Mouse (Mus musculus): ENCODE measurements at regions not wholly inside any gene's neighbourhood (a gene's known extent, or its start where the extent isn't known, plus 50 kb on each side); places are given as distances from the start of the nearest gene placed in this dataset.

DNA sequence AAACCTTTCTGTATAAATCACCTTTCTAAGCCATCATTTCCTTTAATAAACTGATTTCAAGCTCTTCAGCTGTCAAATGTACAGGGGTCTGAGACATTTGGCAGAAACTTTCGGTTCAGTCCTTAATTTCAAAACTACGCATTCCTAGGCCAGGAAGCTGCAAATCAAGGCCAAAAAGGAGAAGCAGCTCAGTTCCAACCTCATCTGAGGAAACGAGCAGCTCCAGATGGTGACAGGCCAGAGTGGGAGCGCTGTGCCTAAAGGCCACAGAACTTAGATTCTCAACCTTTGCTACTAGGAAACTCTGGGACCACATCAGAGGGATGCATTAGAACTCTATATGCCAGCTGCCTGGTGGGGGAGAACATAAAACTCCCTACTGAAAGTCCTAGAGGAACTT is 150.6 kb downstream of the Ahr start:
- no peak for ATAC-seq (ENCODE audit: low FRiP score, low read depth)
- Histone ChIP-seq H3K4me1 (no peaks in the 10 kb centered on the region), H3K9ac (no peak overlapping the region), H3K4me2 (replicated peaks) (no peak overlapping the region), H3K27me3 (replicated peaks) (no peaks in the 10 kb centered on the region), H3K9me3 (no peaks in the 10 kb centered on the region), H3K4me3 (no peak overlapping the region), H3K36me3 (no peaks in the 10 kb centered on the region), H3K27ac (no peak overlapping the region)
- WGBS = 85% methylated on average over 4 of the region's 4 CpGs

DNA sequence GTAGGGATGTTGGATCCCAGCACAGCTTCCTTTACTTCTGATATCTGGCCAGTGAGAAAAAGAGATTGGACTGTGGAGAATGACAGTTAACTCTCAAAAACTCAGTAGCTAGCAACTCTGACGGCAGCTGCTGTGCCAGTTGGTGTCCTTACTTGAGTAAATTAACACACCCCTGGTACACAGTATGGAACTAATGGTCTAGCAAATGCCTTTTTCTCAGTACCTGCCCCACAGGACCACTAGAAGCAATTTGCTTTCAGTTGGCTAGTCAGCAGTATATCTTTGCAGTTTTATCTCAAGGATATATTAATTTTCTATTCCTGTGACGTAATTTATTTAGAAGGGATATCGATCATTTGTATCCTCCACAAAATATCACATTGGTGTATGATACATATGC is 157.6 kb downstream of the Ahr start:
- no peaks in the 10 kb centered on the region for H3K9me3 ChIP-seq
- H3K9ac ChIP-seq = no peak overlapping the region
- no peak overlapping the region for H3K27ac ChIP-seq
- H3K4me1 ChIP-seq = no peaks in the 10 kb centered on the region
- no peaks in the 10 kb centered on the region for H3K27me3 ChIP-seq (replicated peaks)
- no peaks in the 10 kb centered on the region for H3K36me3 ChIP-seq
- WGBS = 75% methylated on average over 3 of the region's 3 CpGs
- no peak for ATAC-seq (ENCODE audit: low FRiP score, low read depth)
- H3K4me2 ChIP-seq (replicated peaks) = no peak overlapping the region
- H3K4me3 ChIP-seq = no peak overlapping the region

DNA sequence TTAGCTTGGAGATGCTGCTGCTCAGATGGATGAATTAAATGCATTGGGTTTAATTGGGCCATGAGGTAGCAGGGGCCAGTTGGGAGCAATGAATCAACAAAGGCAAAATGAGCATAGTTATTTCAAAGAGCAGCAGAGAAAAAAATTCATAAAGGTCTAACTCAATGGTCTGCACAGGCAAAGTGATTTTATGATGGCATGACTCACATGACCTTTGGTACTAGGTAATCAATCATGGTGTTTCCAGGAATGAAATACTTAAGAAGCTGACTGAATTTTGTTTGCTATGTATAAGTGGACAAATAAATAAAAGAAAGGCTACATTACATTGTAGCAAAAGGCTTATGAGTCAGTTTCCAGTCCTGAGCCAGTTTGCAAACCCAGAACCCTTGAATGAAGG is 158.5 kb downstream of the Ahr start:
- Histone ChIP-seq H3K9ac (no peak overlapping the region), H3K9me3 (no peaks in the 10 kb centered on the region), H3K36me3 (no peaks in the 10 kb centered on the region), H3K27me3 (replicated peaks) (no peaks in the 10 kb centered on the region), H3K4me3 (no peak overlapping the region), H3K4me2 (replicated peaks) (no peak overlapping the region), H3K27ac (no peak overlapping the region), H3K4me1 (no peaks in the 10 kb centered on the region)
- ATAC-seq (ENCODE audit: low FRiP score, low read depth) = no peak

DNA sequence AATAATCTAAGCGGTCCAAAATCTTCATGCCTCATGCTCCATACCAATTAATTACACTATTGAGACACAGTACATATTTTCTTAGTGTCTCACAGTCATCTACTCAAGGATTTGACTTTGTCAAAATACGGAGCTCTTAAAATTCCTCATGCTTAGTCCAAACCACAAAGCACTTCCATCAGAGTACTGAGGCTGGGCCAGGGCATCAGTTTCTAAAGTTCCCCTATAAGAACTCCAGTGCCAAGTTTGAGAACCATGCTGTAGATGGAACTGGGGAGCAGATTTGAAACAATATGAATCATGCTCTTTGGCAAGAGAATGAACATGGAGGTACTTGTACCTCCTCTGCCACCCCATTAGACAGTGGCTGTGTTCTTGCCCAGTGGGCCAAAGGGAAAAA is 176.9 kb downstream of the Ahr start:
- H3K9ac ChIP-seq = no peak overlapping the region
- H3K27ac ChIP-seq = no peak overlapping the region
- H3K9me3 ChIP-seq = no peaks in the 10 kb centered on the region
- no peak for ATAC-seq (ENCODE audit: low FRiP score, low read depth)
- H3K4me1 ChIP-seq = no peaks in the 10 kb centered on the region
- no peak overlapping the region for H3K4me2 ChIP-seq (replicated peaks)
- H3K4me3 ChIP-seq = no peak overlapping the region
- no peaks in the 10 kb centered on the region for H3K36me3 ChIP-seq
- 91% methylated on average over 2 of the region's 2 CpGs for WGBS
- H3K27me3 ChIP-seq (replicated peaks) = no peaks in the 10 kb centered on the region

DNA sequence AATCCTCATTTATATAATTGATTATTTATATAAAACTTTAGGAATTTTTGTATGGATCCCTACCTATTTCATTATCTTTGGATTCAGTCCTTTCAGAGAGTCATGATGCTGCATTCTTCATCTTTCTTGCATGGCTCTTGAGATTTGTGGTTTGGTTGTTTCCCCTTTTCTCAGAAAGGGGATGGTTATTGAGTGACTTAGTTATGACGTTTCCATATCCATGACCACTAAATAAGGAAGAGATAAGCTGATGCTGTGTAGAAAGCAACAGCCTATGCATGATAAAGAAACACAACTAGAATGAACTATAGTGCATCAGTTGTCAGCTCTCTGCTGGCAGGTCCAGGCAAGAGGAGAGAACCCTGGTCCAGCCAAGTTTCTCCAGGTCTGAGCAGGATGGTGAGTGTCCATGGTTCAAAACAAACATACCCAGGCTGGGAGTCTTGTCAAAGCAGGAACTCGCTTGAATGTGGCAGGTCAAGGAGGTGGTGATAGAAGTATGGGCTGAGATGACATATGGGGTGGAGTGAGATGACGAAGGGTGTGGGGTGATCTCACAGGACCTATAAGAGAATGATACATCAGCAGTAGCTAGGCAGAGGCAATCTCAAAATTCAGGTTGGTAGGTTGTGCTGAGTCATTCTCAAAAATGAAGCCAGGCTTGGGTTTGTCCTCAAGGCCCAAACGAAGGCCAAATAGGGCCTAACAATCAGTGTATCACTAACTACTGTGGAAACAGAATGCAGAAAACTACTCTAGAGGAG is 196.5 kb downstream of the Ahr start:
- H3K4me2 ChIP-seq (replicated peaks) = no peak overlapping the region
- WGBS = 84% methylated on average over 4 of the region's 4 CpGs
- ATAC-seq (ENCODE audit: low FRiP score, low read depth) = no peak
- no peaks in the 10 kb centered on the region for H3K27me3 ChIP-seq (replicated peaks)
- H3K9ac ChIP-seq = no peak overlapping the region
- no peaks in the 10 kb centered on the region for H3K4me1 ChIP-seq
- no peaks in the 10 kb centered on the region for H3K9me3 ChIP-seq
- no peaks in the 10 kb centered on the region for H3K36me3 ChIP-seq
- no peak overlapping the region for H3K27ac ChIP-seq
- no peak overlapping the region for H3K4me3 ChIP-seq

DNA sequence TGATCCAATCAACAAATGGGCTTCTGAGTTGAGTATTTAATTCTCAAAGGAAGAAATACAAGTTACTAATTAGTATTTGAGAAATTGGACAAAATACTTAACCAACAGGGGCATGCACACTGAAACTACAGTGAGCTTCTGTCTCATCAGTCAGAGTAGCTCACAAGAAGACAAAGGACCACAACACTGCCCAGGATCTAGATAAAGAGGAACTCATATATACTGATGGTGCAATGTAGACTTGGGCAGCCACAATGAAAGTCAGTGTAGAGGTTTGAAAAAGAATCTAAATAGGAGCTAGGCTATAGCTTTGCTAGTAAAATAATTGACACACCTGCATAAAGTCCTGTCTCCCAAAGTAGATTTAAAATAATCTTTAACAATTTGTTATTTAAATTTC is 198.5 kb downstream of the Ahr start:
- Histone ChIP-seq H3K27me3 (replicated peaks) (no peaks in the 10 kb centered on the region), H3K36me3 (no peaks in the 10 kb centered on the region), H3K4me2 (replicated peaks) (no peak overlapping the region)

DNA sequence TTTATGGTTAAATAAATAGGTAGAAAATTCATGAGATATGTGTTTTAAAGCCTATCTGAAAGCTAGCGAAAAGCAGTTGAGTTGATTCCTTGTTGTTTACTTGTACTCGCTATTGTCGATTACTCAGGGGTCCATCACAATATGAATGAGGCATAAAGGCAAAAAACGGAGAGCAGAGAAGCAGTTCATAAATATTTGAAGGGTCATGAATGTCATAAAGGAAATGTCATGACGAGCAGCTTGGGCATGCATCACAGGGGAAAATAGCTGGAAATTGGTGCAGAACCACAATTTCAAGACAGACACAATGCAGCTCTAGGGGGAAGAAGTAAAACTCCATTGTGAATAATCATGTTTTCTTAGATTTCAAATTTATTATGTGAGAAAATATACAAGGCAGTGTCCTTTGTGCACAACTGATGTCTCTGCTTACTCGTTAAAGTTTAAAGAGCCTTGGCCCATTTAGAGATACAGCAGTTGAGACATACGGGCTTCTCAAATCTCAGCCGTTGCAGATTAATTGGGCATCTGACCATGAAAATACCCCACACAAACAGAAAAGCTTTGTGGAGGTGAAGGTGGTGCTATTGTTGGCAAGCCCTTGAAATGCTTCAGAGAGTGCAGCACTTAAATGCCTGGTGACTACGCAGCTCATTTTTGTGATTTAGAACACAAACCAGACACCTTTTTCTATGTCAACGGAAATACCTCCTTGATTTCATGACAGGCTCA is 200.3 kb downstream of the Ahr start:
- Histone ChIP-seq H3K9me3 (no peaks in the 10 kb centered on the region), H3K4me1 (no peaks in the 10 kb centered on the region), H3K27ac (no peak overlapping the region), H3K36me3 (no peaks in the 10 kb centered on the region), H3K9ac (no peak overlapping the region), H3K4me3 (no peak overlapping the region), H3K27me3 (replicated peaks) (no peaks in the 10 kb centered on the region), H3K4me2 (replicated peaks) (no peak overlapping the region)
- ATAC-seq (ENCODE audit: low FRiP score, low read depth) = no peak
- WGBS = 75% methylated on average over 10 of the region's 10 CpGs

More for the DNA sequence above, 198.5 kb downstream of the Ahr start:
- Histone ChIP-seq H3K9ac (no peak overlapping the region), H3K27ac (no peak overlapping the region), H3K4me1 (no peaks in the 10 kb centered on the region), H3K9me3 (no peaks in the 10 kb centered on the region), H3K4me3 (no peak overlapping the region)
- no peak for ATAC-seq (ENCODE audit: low FRiP score, low read depth)

DNA sequence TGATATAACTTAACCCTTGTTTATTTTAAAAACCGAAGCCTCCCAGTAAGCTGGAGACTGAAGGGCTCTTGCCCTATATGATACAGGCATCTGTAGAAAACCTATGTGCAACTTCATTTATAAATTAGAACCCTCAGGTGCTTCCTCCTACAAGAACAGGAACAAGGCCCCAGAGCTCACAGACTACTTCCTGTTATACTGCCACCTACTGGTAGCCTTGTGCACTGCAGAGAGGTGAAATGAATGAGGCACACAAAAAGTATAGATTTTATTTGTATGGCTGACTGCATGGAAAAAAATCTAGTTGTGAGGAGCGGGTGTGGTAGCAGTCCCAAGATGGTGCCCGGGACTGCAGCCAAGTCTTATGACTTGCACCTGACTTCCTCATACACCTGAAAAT is 203.5 kb downstream of the Ahr start:
- 93% methylated on average over 3 of the region's 3 CpGs for WGBS
- H3K36me3 ChIP-seq = no peaks in the 10 kb centered on the region

DNA sequence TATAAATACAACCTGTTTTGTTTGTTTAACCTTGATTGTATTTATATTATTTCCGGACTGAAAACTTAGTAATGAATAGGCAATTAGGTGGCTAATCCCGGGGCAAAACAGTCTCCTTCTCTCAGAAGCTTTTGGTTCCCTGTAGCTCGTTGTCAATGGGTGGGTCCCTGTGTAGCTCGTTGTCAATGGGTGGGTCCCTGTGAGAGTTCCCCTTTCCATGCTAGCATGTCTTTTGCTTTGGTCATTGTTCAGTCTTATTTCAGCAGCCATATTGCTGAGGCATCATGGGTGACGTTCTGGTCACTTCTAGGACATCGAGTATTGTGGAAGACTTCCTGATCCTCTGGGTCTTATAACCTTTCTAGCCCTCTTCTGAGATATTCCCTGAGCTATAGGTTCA is 205.1 kb downstream of the Ahr start:
- H3K9me3 ChIP-seq = no peaks in the 10 kb centered on the region
- no peak overlapping the region for H3K9ac ChIP-seq
- H3K4me1 ChIP-seq = no peaks in the 10 kb centered on the region
- no peak overlapping the region for H3K4me2 ChIP-seq (replicated peaks)
- 86% methylated on average over 6 of the region's 6 CpGs for WGBS
- ATAC-seq (ENCODE audit: low FRiP score, low read depth) = no peak
- no peak overlapping the region for H3K27ac ChIP-seq
- H3K4me3 ChIP-seq = no peak overlapping the region
- no peaks in the 10 kb centered on the region for H3K27me3 ChIP-seq (replicated peaks)
- no peaks in the 10 kb centered on the region for H3K36me3 ChIP-seq

More for the DNA sequence above, 203.5 kb downstream of the Ahr start:
- Histone ChIP-seq H3K4me2 (replicated peaks) (no peak overlapping the region), H3K27ac (no peak overlapping the region), H3K9ac (no peak overlapping the region), H3K9me3 (no peaks in the 10 kb centered on the region), H3K4me3 (no peak overlapping the region), H3K4me1 (no peaks in the 10 kb centered on the region), H3K27me3 (replicated peaks) (no peaks in the 10 kb centered on the region)
- ATAC-seq (ENCODE audit: low FRiP score, low read depth) = no peak

DNA sequence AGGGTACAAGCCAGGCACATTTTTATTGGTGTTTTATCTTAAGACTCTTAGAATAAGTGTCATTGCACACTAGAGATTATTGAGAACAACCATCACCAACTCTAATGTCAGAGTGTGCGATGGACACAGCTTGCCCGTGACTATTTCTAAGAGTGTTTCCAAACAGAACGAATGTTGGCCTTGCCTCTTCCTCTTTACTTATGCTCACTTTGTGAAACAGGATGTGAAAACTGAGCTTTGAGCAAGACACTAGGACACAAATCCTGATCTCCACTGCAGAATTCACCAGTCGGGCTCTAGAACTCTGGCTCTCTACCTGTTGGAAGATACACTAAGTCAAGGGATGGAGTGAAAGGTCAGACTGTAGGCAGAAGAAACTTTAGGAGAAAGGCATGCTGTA is 215.3 kb downstream of the Ahr start:
- no peaks in the 10 kb centered on the region for H3K4me1 ChIP-seq
- 93% methylated on average over 4 of the region's 4 CpGs for WGBS
- no peaks in the 10 kb centered on the region for H3K36me3 ChIP-seq
- H3K4me2 ChIP-seq (replicated peaks) = no peak overlapping the region
- ATAC-seq (ENCODE audit: low FRiP score, low read depth) = no peak
- H3K27me3 ChIP-seq (replicated peaks) = no peaks in the 10 kb centered on the region
- 0 out of 2 replicates have a peak, but pooled peaks cover 3% of the 10 kb centered on the region for H3K9me3 ChIP-seq
- no peak overlapping the region for H3K4me3 ChIP-seq
- H3K27ac ChIP-seq = no peak overlapping the region
- H3K9ac ChIP-seq = no peak overlapping the region

DNA sequence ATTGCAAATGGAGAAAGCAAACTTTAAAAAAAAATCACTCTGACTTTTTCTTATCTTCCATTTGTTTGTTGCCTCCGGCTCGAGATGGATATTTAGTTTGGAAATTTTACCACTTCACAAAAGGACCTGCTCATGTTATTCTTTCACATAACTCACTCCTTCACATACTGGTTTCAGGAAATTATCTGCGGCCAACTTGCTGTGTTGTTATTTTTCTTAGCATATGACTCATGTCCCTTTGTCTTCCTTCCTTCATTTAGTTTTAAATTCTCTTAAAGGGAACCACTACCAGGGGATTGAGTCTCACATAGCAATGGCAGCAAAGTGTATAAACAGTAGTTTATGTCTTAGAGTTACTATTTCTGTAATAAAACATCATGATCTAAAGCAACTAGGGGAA is 217.8 kb downstream of the Ahr start:
- WGBS = 75% methylated on average over 3 of the region's 3 CpGs
- Histone ChIP-seq H3K9ac (no peak overlapping the region), H3K4me1 (no peaks in the 10 kb centered on the region), H3K4me3 (no peak overlapping the region), H3K4me2 (replicated peaks) (no peak overlapping the region), H3K9me3 (0 out of 2 replicates have a peak, but pooled peaks cover 3% of the 10 kb centered on the region), H3K27ac (no peak overlapping the region), H3K36me3 (no peaks in the 10 kb centered on the region), H3K27me3 (replicated peaks) (no peaks in the 10 kb centered on the region)
- ATAC-seq (ENCODE audit: low FRiP score, low read depth) = no peak

DNA sequence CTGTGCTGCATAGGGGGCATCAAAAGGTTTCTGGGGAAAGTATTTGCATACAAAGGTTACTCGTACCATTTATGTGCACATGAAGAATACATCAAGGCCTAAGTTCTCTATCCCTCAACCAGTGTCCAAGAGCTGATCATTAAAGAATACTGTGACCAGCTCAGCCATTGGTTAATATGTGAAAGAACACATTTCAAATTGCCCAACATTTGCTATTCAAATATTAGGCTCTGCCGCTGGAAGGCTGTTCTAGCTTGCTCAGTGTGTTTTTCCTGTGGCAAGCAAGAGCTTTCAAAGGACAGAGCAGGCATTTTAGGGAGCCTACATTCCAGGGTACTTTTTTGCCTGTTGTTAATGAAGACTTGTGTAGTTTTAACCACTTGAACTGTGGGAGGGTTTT is 220.8 kb downstream of the Ahr start:
- ATAC-seq (ENCODE audit: low FRiP score, low read depth) = no peak
- no peaks in the 10 kb centered on the region for H3K27me3 ChIP-seq (replicated peaks)
- no peak overlapping the region for H3K4me2 ChIP-seq (replicated peaks)
- no peak overlapping the region for H3K27ac ChIP-seq
- no peaks in the 10 kb centered on the region for H3K4me1 ChIP-seq
- 74% methylated on average over 2 of the region's 2 CpGs for WGBS
- no peaks in the 10 kb centered on the region for H3K36me3 ChIP-seq
- H3K4me3 ChIP-seq = no peak overlapping the region
- no peak overlapping the region for H3K9ac ChIP-seq
- no peaks in the 10 kb centered on the region for H3K9me3 ChIP-seq

Data from neural tube, embryonic 12.5 days (tissue).